Mouse (Mus musculus) erythroblast, embryonic 14.5 days (primary cell): ENCODE results near the gene Btbd35f5. TPM values are rescaled to one million over a fixed set of nuclear protein-coding genes. Genes with fewer than 3 reads are reported as not detected.
"Not testable (repeated sequence)": the region's sequence is repeated elsewhere in the genome, so short reads cannot be mapped to it uniquely, and the experiment has no call there.

Source experiments
- H3K27me3 ChIP-seq: 2 replicates; pipeline ENCODE4 v1.6.1; 2012; ENCODE audit warnings: inconsistent platforms; ENCODE audit not compliant: control insufficient read depth
- H3K36me3 ChIP-seq: 2 replicates; pipeline ENCODE4 v1.6.1; 2012; ENCODE audit warnings: mild to moderate bottlenecking, inconsistent platforms; ENCODE audit not compliant: control insufficient read depth
- H3K4me1 ChIP-seq: 2 replicates; pipeline ENCODE4 v1.6.1; 2012; ENCODE audit warnings: inconsistent platforms; ENCODE audit not compliant: control insufficient read depth
- H3K4me3 ChIP-seq: replicated peaks from 2 replicates; pipeline ENCODE3; 2012; ENCODE audit warnings: moderate library complexity, mild to moderate bottlenecking, inconsistent platforms
- H3K9me3 ChIP-seq: 2 replicates; pipeline ENCODE4 v1.6.1; 2012; ENCODE audit warnings: low read length, inconsistent platforms, mixed read lengths; ENCODE audit not compliant: control insufficient read depth
- polyA plus RNA-seq: library from polyadenylated mRNA; stranded (reverse); fragments of >175 nt; gene quantifications from 2 replicates; pipeline ENCODE4 v1.2.3, GENCODE M21; 2012

The Btbd35f5 gene
- not detected in 2 replicates for polyA plus RNA-seq

DNA sequence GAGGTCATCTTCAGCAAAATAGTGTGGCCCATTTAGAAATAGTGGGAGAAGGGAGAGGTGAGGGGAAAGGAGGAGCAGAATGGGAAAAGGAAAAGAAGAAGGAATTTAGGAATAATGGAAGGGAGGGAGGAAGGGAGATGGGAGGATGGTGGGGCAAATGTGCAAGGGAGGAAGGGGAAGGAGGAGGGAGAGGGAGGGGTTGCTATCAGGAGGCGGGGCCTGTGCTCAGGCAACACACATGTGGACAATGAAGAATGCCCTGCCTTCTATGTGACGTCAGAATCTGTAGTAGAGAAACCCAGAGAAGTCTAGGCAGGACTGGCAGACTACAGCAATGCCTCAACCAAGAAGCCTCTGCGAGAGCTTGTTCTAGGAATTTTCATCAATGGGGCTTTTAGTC lies at the start of gene Btbd35f5:
Gene Btbd35f5, plus strand, starts transcription at position 301 of the 400 bp plus-strand sequence.
- H3K36me3 ChIP-seq, H3K4me3 ChIP-seq, H3K4me1 ChIP-seq, H3K27me3 ChIP-seq, H3K9me3 ChIP-seq: not testable (repeated sequence)

GRCm38 (mm10) chrX:32941468-32941867 lies 32.2 kb upstream of the Btbd35f5 start, which contains the start of gene Gm21789:
Gene Gm21789, plus strand, starts transcription at chrX:32941768.
- not testable (repeated sequence) for H3K9me3 ChIP-seq, H3K27me3 ChIP-seq, H3K4me1 ChIP-seq, H3K36me3 ChIP-seq, H3K4me3 ChIP-seq

Other genes with a start within 250 kb of the Btbd35f5 start
- gene Btbd35f21, start 247.8 kb upstream of the Btbd35f5 start, polyA plus RNA-seq: not detected in 2 replicates
- gene Btbd35f30, start 79.3 kb upstream of the Btbd35f5 start, polyA plus RNA-seq: not detected in 2 replicates
- gene Gm21789, start 32.1 kb upstream of the Btbd35f5 start, polyA plus RNA-seq: not detected in 2 replicates